ENCODE assay signal across 9 mouse cellular contexts in the genomic region with DNA sequence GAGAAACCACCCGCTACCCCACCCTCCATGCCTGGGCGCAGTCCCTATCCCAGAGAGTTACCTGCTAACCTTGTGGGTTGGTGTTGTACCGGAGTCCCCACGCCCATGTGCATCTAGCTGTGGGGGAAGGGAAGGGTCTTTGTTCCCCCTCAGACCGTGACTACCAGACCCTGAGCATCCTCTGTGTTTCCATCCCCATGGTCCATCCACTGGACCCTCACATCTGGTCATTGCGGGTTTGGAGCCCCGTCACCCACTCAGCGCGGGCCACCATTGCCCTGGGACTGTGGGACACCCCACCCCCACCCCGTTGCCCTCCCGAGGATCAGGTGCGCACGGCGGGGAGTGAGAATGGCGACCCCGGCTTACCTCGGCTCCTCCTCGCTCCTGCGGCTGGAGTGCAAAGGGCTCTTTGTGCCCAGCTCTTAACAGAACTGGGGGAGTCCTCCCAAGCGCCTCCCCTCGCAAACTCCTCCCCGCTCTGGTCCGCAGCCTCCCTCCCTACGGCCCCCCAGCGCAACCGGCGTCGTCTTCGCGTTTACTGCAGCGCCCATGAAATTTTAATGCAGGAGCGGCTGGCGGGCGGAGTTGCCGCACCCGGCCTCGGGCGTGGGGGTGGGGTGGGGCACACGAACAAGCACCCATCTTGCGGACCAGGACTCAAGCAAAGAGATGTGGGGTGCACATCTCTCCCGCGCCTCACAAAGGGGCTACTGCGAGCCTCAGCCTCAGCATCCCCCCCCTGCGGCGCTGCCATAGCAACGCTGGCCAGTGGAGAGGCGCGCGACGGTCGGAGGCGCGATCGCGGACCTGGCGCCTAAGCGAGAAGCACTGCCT. TPM values are rescaled to one million over a fixed set of nuclear protein-coding genes. Genes with fewer than 3 reads are reported as not detected.
DNase-seq lines count a peak whose midpoint lies in the region; ATAC-seq and TF ChIP-seq lines count a peak whose summit lies in the region.
"Had no signal": no experiment of that assay in that cellular context is flagged by ENCODE, and none has a peak within 500 bp of the region (broad histone marks: within the 10 kb centered on the region; RNA-seq: fewer than 3 reads in every experiment).

No protein-coding gene starts in this region.

- no peak for TF ChIP-seq POLR2A in heart, adult 2 months (IDR thresholded peaks at IDR 0.05; ENCODE audit: insufficient read depth, low read depth, low read length)

- no peaks in the 10 kb centered on the region for H3K36me3 ChIP-seq in heart, postnatal 0 days (replicated peaks; ENCODE audit: control insufficient read depth, insufficient read depth, low read length)
- H3K36me3 ChIP-seq in hindbrain, embryonic 14.5 days (replicated peaks; ENCODE audit: control insufficient read depth, insufficient read depth), result peaks cover 14% of the 10 kb centered on the region
- no peaks in the 10 kb centered on the region for H3K36me3 ChIP-seq in limb, embryonic 15.5 days
- H3K36me3 ChIP-seq in heart, adult 2 months (ENCODE audit: control insufficient read depth, insufficient read depth, low read length), result no peaks in the 10 kb centered on the region

- no peak for TF ChIP-seq EP300 in heart, postnatal 0 days (IDR thresholded peaks at IDR 0.05; ENCODE audit: low read depth)
- TF ChIP-seq EP300 in heart, adult 2 months (IDR thresholded peaks at IDR 0.05; ENCODE audit: insufficient read depth, low read depth, low read length), result no peak

- H3K9me3 ChIP-seq in heart, postnatal 0 days (replicated peaks; ENCODE audit: control insufficient read depth, low read length), result no peaks in the 10 kb centered on the region
- no peaks in the 10 kb centered on the region for H3K9me3 ChIP-seq in hindbrain, embryonic 14.5 days (ENCODE audit: control insufficient read depth, low read length)
- no peaks in the 10 kb centered on the region for H3K9me3 ChIP-seq in limb, embryonic 15.5 days

- intact Hi-C loops in heart, adult 2 months (cut with DNase I), result no loop called here

- peak overlapping the region; percentile 25 for H3K4me3 ChIP-seq in heart, postnatal 0 days (ENCODE audit: low read depth, low read length)
- H3K4me3 ChIP-seq in hindbrain, embryonic 14.5 days (replicated peaks; ENCODE audit: low read length), result peak overlapping the region; percentile 74
- H3K4me3 ChIP-seq in limb, embryonic 15.5 days, result peak overlapping the region; percentile 46
- no peak overlapping the region for H3K4me3 ChIP-seq in heart, adult 2 months

- WGBS in heart, postnatal 0 days, result 2% methylated on average over 57 of the region's 57 CpGs
- WGBS in hindbrain, embryonic 14.5 days, result under 1% methylated on average over 57 of the region's 57 CpGs
- under 1% methylated on average over 57 of the region's 57 CpGs for WGBS in limb, embryonic 15.5 days
- 2% methylated on average over 57 of the region's 57 CpGs for WGBS in heart, adult 2 months

- no peak for DNase-seq in heart, postnatal 0 days (ENCODE audit: low spot score)
- no peak for DNase-seq in heart, adult 11 months
- DNase-seq in embryo, embryonic 11 days, result peak; percentile 87
- DNase-seq in hindbrain, embryonic 14.5 days (ENCODE audit: low spot score), result peak; percentile 78
- peak; percentile 59 to 75 for DNase-seq in right cerebral cortex, postnatal 36 days (ENCODE audit: low spot score in 2 of 2)
- DNase-seq in heart, adult 2 months, result no peak

- H3K4me1 ChIP-seq in heart, postnatal 0 days (ENCODE audit: control insufficient read depth, insufficient read depth), result no peaks in the 10 kb centered on the region
- H3K4me1 ChIP-seq in hindbrain, embryonic 14.5 days (replicated peaks; ENCODE audit: control insufficient read depth, insufficient read depth, low read length), result peaks cover 36% of the 10 kb centered on the region
- peaks cover 28% of the 10 kb centered on the region for H3K4me1 ChIP-seq in limb, embryonic 15.5 days
- H3K4me1 ChIP-seq in heart, adult 2 months (ENCODE audit: control insufficient read depth, insufficient read depth, low read length), result no peaks in the 10 kb centered on the region

- no peak overlapping the region for H3K27ac ChIP-seq in heart, postnatal 0 days (ENCODE audit: low read depth)
- H3K27ac ChIP-seq in hindbrain, embryonic 14.5 days, result peak overlapping the region; percentile 98
- no peak overlapping the region for H3K27ac ChIP-seq in limb, embryonic 15.5 days
- no peak overlapping the region for H3K27ac ChIP-seq in heart, adult 2 months

- peaks cover 63% of the 10 kb centered on the region for H3K27me3 ChIP-seq in heart, postnatal 0 days (ENCODE audit: control insufficient read depth, insufficient read depth, low read length)
- H3K27me3 ChIP-seq in hindbrain, embryonic 14.5 days (ENCODE audit: control insufficient read depth, insufficient read depth, low read length), result no peaks in the 10 kb centered on the region
- peaks cover 50% of the 10 kb centered on the region for H3K27me3 ChIP-seq in limb, embryonic 15.5 days
- peaks cover 21% of the 10 kb centered on the region for H3K27me3 ChIP-seq in heart, adult 2 months (ENCODE audit: control insufficient read depth, insufficient read depth, low read length)

- H3K4me2 ChIP-seq in heart, postnatal 0 days (ENCODE audit: low read depth, low read length), result peak overlapping the region; percentile 38
- H3K4me2 ChIP-seq in hindbrain, embryonic 14.5 days (replicated peaks), result peak overlapping the region; percentile 98
- peak overlapping the region; percentile 84 for H3K4me2 ChIP-seq in limb, embryonic 15.5 days

- TF ChIP-seq CTCF in heart, postnatal 0 days (IDR thresholded peaks at IDR 0.05; ENCODE audit: low read depth), result no peak
- TF ChIP-seq CTCF in heart, adult 2 months (IDR thresholded peaks at IDR 0.05), result no peak

- no peak overlapping the region for H3K9ac ChIP-seq in heart, postnatal 0 days (replicated peaks; ENCODE audit: low read depth, low read length)
- H3K9ac ChIP-seq in hindbrain, embryonic 14.5 days, result peak overlapping the region; percentile 96
- peak overlapping the region; percentile 11; the same call in 1 of the 2 replicates for H3K9ac ChIP-seq in limb, embryonic 15.5 days
- no peak overlapping the region for H3K9ac ChIP-seq in heart, adult 2 months (ENCODE audit: low read depth, low read length)

- ATAC-seq in heart, postnatal 0 days (ENCODE audit: insufficient read depth, low read depth), result no peak; the same call in 1 of the 2 replicates
- peak; percentile 83 for ATAC-seq in hindbrain, embryonic 14.5 days (ENCODE audit: low FRiP score)
- no peak for ATAC-seq in limb, embryonic 15.5 days (ENCODE audit: insufficient number of reproducible peaks, low FRiP score, low TSS enrichment, low read depth)
- ATAC-seq in CD4-positive, CD25-positive, alpha-beta regulatory T cell, adult 4 months, result no peak
- ATAC-seq: Patski had no signal

- no peaks in the 10 kb centered on the region for H3K79me2 ChIP-seq in heart, adult 2 months (replicated peaks; ENCODE audit: control insufficient read depth, insufficient read depth, low read length)

RNA-seq across cellular contexts. Expression of a gene that starts 23.9 kb away (rescaled TPM):
- total RNA-seq in heart, postnatal 0 days (2014; rRNA removed; ENCODE audit: low replicate concordance), result 0.39 and 1.6 TPM in 2 replicates
- 3.7 and 4.1 TPM in 2 replicates for polyA plus RNA-seq in heart, postnatal 0 days (2015; fragmentation: Nextera tagmentation; extraction: Ambion mirVana)
- polyA plus RNA-seq in hindbrain, embryonic 14.5 days (2014; fragmentation: Nextera tagmentation; extraction: Ambion mirVana), result 1.6 and 3.2 TPM in 2 replicates
- polyA plus RNA-seq in limb, embryonic 15.5 days (2015; fragmentation: Nextera tagmentation; extraction: Ambion mirVana), result 1.5 and 1.6 TPM in 2 replicates
- 1 to 10 TPM in 1 of 2 experiments, not detected in 1; 1.3 TPM for polyA plus RNA-seq in CD4-positive, CD25-positive, alpha-beta regulatory T cell, adult 4 months (2017; shearing (Covaris generic))
- 1 to 10 TPM; 5.3 to 7.1 TPM for total RNA-seq in heart, adult 2 months (2021)
- polyA plus RNA-seq in heart, adult 2 months (2012; rRNA removed), result 14.4 and 33.8 TPM in 2 replicates
- polyA plus RNA-seq: Patski had no signal

RNA-seq across cellular contexts. Expression of a gene that starts 27.2 kb away (rescaled TPM):
- total RNA-seq in heart, postnatal 0 days (2014; rRNA removed; ENCODE audit: low replicate concordance), result not detected in 2 replicates
- 0.26 and 0.54 TPM in 2 replicates for polyA plus RNA-seq in heart, postnatal 0 days (2015; fragmentation: Nextera tagmentation; extraction: Ambion mirVana)
- 3.6 and 3.9 TPM in 2 replicates for polyA plus RNA-seq in hindbrain, embryonic 14.5 days (2014; fragmentation: Nextera tagmentation; extraction: Ambion mirVana)
- polyA plus RNA-seq in limb, embryonic 15.5 days (2015; fragmentation: Nextera tagmentation; extraction: Ambion mirVana), result 2.6 and 3.6 TPM in 2 replicates
- not detected for polyA plus RNA-seq in CD4-positive, CD25-positive, alpha-beta regulatory T cell, adult 4 months (2017; shearing (Covaris generic))
- total RNA-seq in heart, adult 2 months (2021), result 1 to 10 TPM; 1.5 to 3.3 TPM
- 2.1 and 2.3 TPM in 2 replicates for polyA plus RNA-seq in heart, adult 2 months (2012; rRNA removed)
- polyA plus RNA-seq: Patski had no signal

RNA-seq across cellular contexts. Expression of a gene that starts 48.0 kb away (rescaled TPM):
- total RNA-seq in heart, postnatal 0 days (2014; rRNA removed; ENCODE audit: low replicate concordance), result 86.1 and 96.0 TPM in 2 replicates
- polyA plus RNA-seq in heart, postnatal 0 days (2015; fragmentation: Nextera tagmentation; extraction: Ambion mirVana), result 42.9 and 43.8 TPM in 2 replicates
- 29.0 and 30.4 TPM in 2 replicates for polyA plus RNA-seq in hindbrain, embryonic 14.5 days (2014; fragmentation: Nextera tagmentation; extraction: Ambion mirVana)
- polyA plus RNA-seq in limb, embryonic 15.5 days (2015; fragmentation: Nextera tagmentation; extraction: Ambion mirVana), result 51.2 and 54.7 TPM in 2 replicates
- polyA plus RNA-seq in CD4-positive, CD25-positive, alpha-beta regulatory T cell, adult 4 months (2017; shearing (Covaris generic)), result 10 to 100 TPM; 58.0 to 61.9 TPM
- 10 to 100 TPM; 38.3 to 43.6 TPM for total RNA-seq in heart, adult 2 months (2021)
- 36.9 and 37.7 TPM in 2 replicates for polyA plus RNA-seq in heart, adult 2 months (2012; rRNA removed)

Comparison
In these comparisons a context has a peak if more than half of its experiments do, and no peak if none do; other contexts are left out.
1. DNase-seq: peak in embryo, embryonic 11 days (single experiment), hindbrain, embryonic 14.5 days (single experiment) and right cerebral cortex, postnatal 36 days (2 of 2); none in heart, postnatal 0 days (single experiment), heart, adult 11 months (single experiment) and heart, adult 2 months (0 of 2).
2. H3K4me2 ChIP-seq: peak in every context shown above with its lines; median percentile 98 in hindbrain, embryonic 14.5 days; 84 in limb, embryonic 15.5 days; 38 in heart, postnatal 0 days.
3. H3K9ac ChIP-seq: peak in hindbrain, embryonic 14.5 days (single experiment) and limb, embryonic 15.5 days (single experiment); none in heart, postnatal 0 days (single experiment) and heart, adult 2 months (single experiment).